Mouse (Mus musculus) heart, postnatal 0 days (tissue): Measurements from ENCODE around the gene Tenm3. TPM values are rescaled to one million over a fixed set of nuclear protein-coding genes. Genes with fewer than 3 reads are reported as not detected.

Experiments used
- ATAC-seq: fragments of 200-750 bp; cut with Nextera tagmentation; 2 replicates; pipeline ENCODE4 v1.8.0; 2017; ENCODE audit warnings: low read depth, moderate number of reproducible peaks, moderate library complexity; ENCODE audit not compliant: insufficient read depth
- DNase-seq: peaks from one replicate; pipeline ENCODE4 v3.0.0-alpha.2; 2016; ENCODE audit warnings: low spot score
- H3K27ac ChIP-seq: fragments of 300-500 bp; sonication (generic); 2 replicates; pipeline ENCODE4 v1.5.1; 2014; ENCODE audit warnings: low read depth, mild to moderate bottlenecking
- H3K27me3 ChIP-seq: fragments of 300-500 bp; sonication (generic); 2 replicates; pipeline ENCODE4 v1.6.1; 2014; ENCODE audit warnings: low read length, mixed read lengths; ENCODE audit not compliant: control insufficient read depth, insufficient read depth
- H3K36me3 ChIP-seq: fragments of 300-500 bp; sonication (generic); replicated peaks from 2 replicates; pipeline ENCODE4 v1.6.1; 2014; ENCODE audit warnings: low read length, mixed read lengths; ENCODE audit not compliant: control insufficient read depth, insufficient read depth
- H3K4me1 ChIP-seq: fragments of 300-500 bp; sonication (generic); 2 replicates; pipeline ENCODE4 v1.6.1; 2014; ENCODE audit warnings: antibody characterized with exemption; ENCODE audit not compliant: control insufficient read depth, insufficient read depth
- H3K4me2 ChIP-seq: fragments of 300-500 bp; sonication (generic); 2 replicates; pipeline ENCODE4 v1.6.1; 2014; ENCODE audit warnings: low read depth, mild to moderate bottlenecking, low read length, moderate library complexity
- H3K4me3 ChIP-seq: fragments of 300-500 bp; sonication (generic); 2 replicates; pipeline ENCODE4 v1.5.1; 2014; ENCODE audit warnings: low read depth, low read length
- H3K9ac ChIP-seq: fragments of 300-500 bp; sonication (generic); replicated peaks from 2 replicates; pipeline ENCODE4 v1.6.1; 2014; ENCODE audit warnings: low read depth, low read length, mixed read lengths
- H3K9me3 ChIP-seq: fragments of 300-500 bp; sonication (generic); replicated peaks from 2 replicates; pipeline ENCODE4 v1.6.1; 2016; ENCODE audit warnings: low read length; ENCODE audit not compliant: control insufficient read depth
- CTCF ChIP-seq: IDR thresholded peaks from 2 replicates; pipeline ENCODE4 v1.5.1; 2016; ENCODE audit warnings: antibody characterized with exemption, control low read depth, low read depth
- EP300 ChIP-seq: IDR thresholded peaks from 2 replicates; pipeline ENCODE4 v1.6.1; 2016; ENCODE audit warnings: antibody characterized with exemption, low read depth
- WGBS: fragments of 180-500 bp; shearing (Covaris S2); extraction: QIAGEN DNeasy Blood & Tissue Kit; methylation state at CpG from one replicate; pipeline ENCODE4 v1.1.7; 2014; 5-methylcytosine and 5-hydroxymethylcytosine counted together
- polyA plus RNA-seq: library from polyadenylated mRNA; unstranded; fragments of >200 nt; fragmentation: Nextera tagmentation; extraction: Ambion mirVana; gene quantifications from 2 replicates; pipeline ENCODE4 v1.2.1, GENCODE M21; 2015
- total RNA-seq: library from RNA; depleted of rRNA; stranded (reverse); fragments of >200 nt; gene quantifications from 2 replicates; pipeline ENCODE4 v1.2.3, GENCODE M21; 2014; ENCODE audit warnings: low replicate concordance

The Tenm3 gene
- total and polyA plus RNA-seq, 2 experiments from 2014 or later: 1.6 to 17.2 TPM

- no peak overlapping the region for H3K27ac ChIP-seq
- ATAC-seq (no peak), DNase-seq (no peak)
- 84% methylated on average over 13 of the region's 13 CpGs for WGBS
- H3K4me2 ChIP-seq: no peak overlapping the region
- no peaks in the 10 kb centered on the region for H3K9me3 ChIP-seq
- no peaks in the 10 kb centered on the region for H3K4me1 ChIP-seq
- H3K4me3 ChIP-seq: no peak overlapping the region
- H3K27me3 ChIP-seq: no peaks in the 10 kb centered on the region
- H3K36me3 ChIP-seq: no peaks in the 10 kb centered on the region
- H3K9ac ChIP-seq: no peak overlapping the region
- no peak for TF ChIP-seq CTCF
Measured at GRCm38 (mm10) chr8:48204114-48204837, 639.5 kb downstream of the Tenm3 start.

DNA sequence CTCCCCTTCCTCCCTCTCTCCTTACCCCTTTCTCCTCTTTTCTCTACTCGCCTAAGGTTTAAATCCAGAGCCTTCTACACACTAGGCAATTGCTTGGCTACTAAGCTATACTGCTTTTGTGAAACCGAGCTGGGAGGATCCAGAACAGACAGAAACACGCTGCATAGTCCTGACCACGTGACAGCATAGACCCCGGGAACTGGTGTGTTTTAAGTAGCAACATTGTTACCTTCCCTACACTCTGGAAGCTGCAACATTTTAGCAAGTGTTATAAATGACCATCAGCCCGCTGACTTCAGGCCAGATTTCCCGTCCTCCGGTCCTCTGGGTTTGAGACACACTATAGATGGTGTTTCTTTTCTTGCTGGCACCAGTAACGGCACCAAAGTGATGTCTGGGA, 640.1 kb downstream of the Tenm3 start:
- no peak overlapping the region for H3K4me2 ChIP-seq
- DNase-seq (no peak), ATAC-seq (no peak)
- TF ChIP-seq CTCF: no peak
- TF ChIP-seq EP300: no peak
- no peaks in the 10 kb centered on the region for H3K4me1 ChIP-seq
- no peak overlapping the region for H3K27ac ChIP-seq
- no peaks in the 10 kb centered on the region for H3K36me3 ChIP-seq
- no peak overlapping the region for H3K9ac ChIP-seq
- H3K4me3 ChIP-seq: no peak overlapping the region
- no peaks in the 10 kb centered on the region for H3K9me3 ChIP-seq
- H3K27me3 ChIP-seq: no peaks in the 10 kb centered on the region
- WGBS: 71% methylated on average over 9 of the region's 9 CpGs

DNA sequence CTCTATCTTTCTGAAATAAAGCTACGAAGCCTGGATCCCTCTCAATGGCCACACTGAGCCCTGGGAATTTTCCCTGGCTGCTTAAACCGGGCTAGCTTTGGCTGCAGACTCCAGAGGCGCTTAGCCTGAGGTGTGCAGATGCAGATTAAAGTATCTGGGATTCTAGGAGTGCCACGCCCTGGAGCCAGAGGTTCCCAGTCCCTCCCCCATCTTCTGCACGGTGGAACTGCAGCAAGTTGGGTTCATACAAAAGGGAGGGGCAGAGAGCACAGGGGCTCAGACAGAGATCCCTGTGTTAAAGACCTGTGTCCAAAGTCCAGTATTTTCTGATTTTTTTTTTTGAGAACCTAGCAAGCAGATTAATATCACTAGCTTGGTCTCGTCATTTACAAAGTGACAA, 640.6 kb downstream of the Tenm3 start:
- Histone ChIP-seq H3K9ac (no peak overlapping the region), H3K27me3 (no peaks in the 10 kb centered on the region)
- 52% methylated on average over 6 of the region's 6 CpGs for WGBS

DNA sequence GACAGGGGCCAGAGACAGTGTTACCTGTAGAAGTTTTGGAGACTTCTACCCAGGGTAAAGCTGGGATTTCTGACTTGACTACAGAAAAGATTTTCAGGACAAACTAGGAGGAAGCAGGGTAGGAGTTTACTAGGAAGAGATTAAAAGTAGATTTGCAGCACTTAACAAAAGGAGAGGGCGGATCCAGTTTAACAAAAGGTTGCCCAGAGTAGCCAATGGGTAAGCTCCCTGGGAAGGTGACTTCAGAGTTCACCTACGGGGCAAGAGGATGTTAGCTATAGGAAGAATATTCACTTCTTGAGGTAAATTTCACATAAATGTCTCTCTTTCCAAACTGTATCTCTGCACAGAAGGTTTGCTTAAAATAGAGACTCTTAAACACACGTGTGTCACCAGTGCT, 641.1 kb downstream of the Tenm3 start:
- Histone ChIP-seq H3K27ac (no peak overlapping the region), H3K4me1 (no peaks in the 10 kb centered on the region), H3K9ac (no peak overlapping the region), H3K9me3 (no peaks in the 10 kb centered on the region), H3K36me3 (no peaks in the 10 kb centered on the region), H3K4me3 (no peak overlapping the region), H3K4me2 (no peak overlapping the region), H3K27me3 (no peaks in the 10 kb centered on the region)
- DNase-seq: no peak
- no peak for ATAC-seq
- 58% methylated on average over 3 of the region's 3 CpGs for WGBS
- TF ChIP-seq CTCF (no peak), EP300 (no peak)

More for the DNA sequence above, 640.6 kb downstream of the Tenm3 start:
- ATAC-seq: no peak
- Histone ChIP-seq H3K4me2 (no peak overlapping the region), H3K36me3 (no peaks in the 10 kb centered on the region), H3K27ac (no peak overlapping the region), H3K9me3 (no peaks in the 10 kb centered on the region), H3K4me3 (no peak overlapping the region), H3K4me1 (no peaks in the 10 kb centered on the region)
- no peak for DNase-seq
- no peak for TF ChIP-seq CTCF
- no peak for TF ChIP-seq EP300

GRCm38 (mm10) chr8:48199171-48199570, 644.6 kb downstream of the Tenm3 start:
- H3K4me1 ChIP-seq: no peaks in the 10 kb centered on the region
- DNase-seq (no peak), ATAC-seq (no peak)
- H3K9me3 ChIP-seq: no peaks in the 10 kb centered on the region
- H3K36me3 ChIP-seq: no peaks in the 10 kb centered on the region
- no peak overlapping the region for H3K9ac ChIP-seq
- no peaks in the 10 kb centered on the region for H3K27me3 ChIP-seq
- H3K4me3 ChIP-seq: no peak overlapping the region
- no peak overlapping the region for H3K27ac ChIP-seq
- WGBS: 88% methylated on average over 9 of the region's 9 CpGs
- no peak overlapping the region for H3K4me2 ChIP-seq
- no peak for TF ChIP-seq CTCF
- TF ChIP-seq EP300: no peak

DNA sequence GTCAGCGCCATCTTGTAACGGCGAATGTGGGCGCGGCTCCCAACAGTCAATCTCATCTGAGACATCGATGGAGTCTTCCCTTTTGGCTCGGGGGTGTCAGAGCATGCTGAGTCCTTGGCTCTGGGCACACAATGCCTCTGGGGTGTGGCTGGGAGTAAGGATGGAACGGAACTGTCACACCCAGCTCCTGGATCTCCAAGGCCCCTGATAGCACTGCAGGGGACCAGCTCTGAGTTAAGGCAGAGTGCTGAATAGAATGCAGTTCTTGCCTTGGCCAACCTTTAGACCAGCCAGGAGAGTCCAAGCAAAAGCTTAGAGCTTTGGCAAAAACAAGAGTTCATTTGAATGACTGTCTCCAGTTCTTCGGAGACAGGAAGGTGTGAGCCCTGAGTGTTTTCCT, 647.8 kb downstream of the Tenm3 start:
- Histone ChIP-seq H3K36me3 (no peaks in the 10 kb centered on the region), H3K27ac (no peak overlapping the region), H3K9ac (no peak overlapping the region), H3K9me3 (no peaks in the 10 kb centered on the region), H3K27me3 (no peaks in the 10 kb centered on the region), H3K4me1 (no peaks in the 10 kb centered on the region), H3K4me2 (no peak overlapping the region), H3K4me3 (no peak overlapping the region)
- 92% methylated on average over 9 of the region's 9 CpGs for WGBS
- DNase-seq (no peak), ATAC-seq (no peak)
- TF ChIP-seq EP300 (no peak), CTCF (no peak)
